Mouse (Mus musculus) liver, postnatal 0 days (tissue): ENCODE data around the gene 4933428G20Rik.

Experiments used
- CTCF ChIP-seq: sonication (generic); IDR thresholded peaks from 2 replicates; pipeline ENCODE4 v1.5.1; 2016; ENCODE audit warnings: antibody characterized with exemption, low read depth
- EP300 ChIP-seq: IDR thresholded peaks from 2 replicates; pipeline ENCODE4 v1.6.1; 2016; ENCODE audit warnings: antibody characterized with exemption, low read depth, mild to moderate bottlenecking

- TF ChIP-seq CTCF: no peak
- no peak for TF ChIP-seq EP300
Measured at GRCm38 (mm10) chr11:97543883-97544282, 43.7 kb upstream of the 4933428G20Rik start.
